Mouse (Mus musculus) urinary bladder, adult 18-20 months (tissue): ENCODE measurements around the gene Zbtb37.

Experiments used
- DNase-seq, 2 experiments: peaks; one replicate each; pipeline ENCODE4 v3.0.0; 2022; ENCODE audit warnings: low spot score in 2 of 2, mixed read lengths in 2 of 2

The Zbtb37 gene

GRCm38 (mm10) chr1:160980021-160980420, 54.6 kb downstream of the Zbtb37 start:
- DNase-seq = no peak

- no peak for DNase-seq
Observed at GRCm38 (mm10) chr1:160978071-160978735, 56.4 kb downstream of the Zbtb37 start, which contains the start of gene Serpinc1. Serpinc1 (plus strand) TSS chr1:160978585.

GRCm38 (mm10) chr1:160968643-160969042, 66.0 kb downstream of the Zbtb37 start:
- no peak for DNase-seq

DNA sequence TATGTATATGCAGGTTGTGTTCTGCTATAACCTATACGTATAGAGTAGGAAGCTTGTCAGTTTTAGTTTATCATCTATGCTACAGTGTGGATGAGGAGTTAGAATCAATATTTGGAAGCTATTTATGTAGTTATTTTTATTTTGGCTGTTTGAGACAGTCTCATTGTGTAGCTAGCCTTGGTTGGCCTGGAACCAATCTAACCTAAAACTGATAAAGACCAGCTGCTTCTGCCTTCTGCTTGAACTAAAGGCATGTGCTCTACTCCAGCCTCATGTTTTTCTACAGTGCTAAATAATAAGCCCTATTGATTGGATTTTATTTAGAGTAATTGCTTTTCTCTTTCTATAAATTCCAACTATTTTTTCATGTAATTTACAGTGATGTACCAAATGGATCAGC, 67.4 kb downstream of the Zbtb37 start:
- DNase-seq = no peak

- no peak for DNase-seq
Observed at GRCm38 (mm10) chr1:160963199-160963598, 71.5 kb downstream of the Zbtb37 start.
